Mouse (Mus musculus) cerebellum, adult 2 months (tissue): ENCODE measurements at regions not wholly inside any gene's neighbourhood (a gene's known extent, or its start where the extent isn't known, plus 50 kb on each side); places are given as distances from the start of the nearest gene placed in this dataset.

Source experiments
- CTCF ChIP-seq: fragments of 200-500 bp; IDR thresholded peaks from 2 replicates; pipeline ENCODE4 v1.5.1; 2011; ENCODE audit warnings: low read depth, mild to moderate bottlenecking, control low read depth, low read length, moderate library complexity, borderline replicate concordance; ENCODE audit not compliant: insufficient read depth
- POLR2A ChIP-seq: fragments of 200-500 bp; IDR thresholded peaks from 2 replicates; pipeline ENCODE4 v1.6.1; 2011; ENCODE audit warnings: low read length, control low read depth, borderline replicate concordance; ENCODE audit not compliant: insufficient read depth

GRCm38 (mm10) chr4:135061030-135061743, 59.3 kb upstream of the Runx3 start:
- no peak for TF ChIP-seq POLR2A
- TF ChIP-seq CTCF = no peak
